Mouse (Mus musculus) cerebellum, adult 18-20 months (tissue): ENCODE measurements around the gene Epsti1.
A peak's percentile ranks its signal among the peaks of the same experiment; 100 is the strongest.

Experiments used
- DNase-seq, 2 experiments: peaks; one replicate each; pipeline ENCODE4 v3.0.0; 2021

Gene Epsti1

GRCm38 (mm10) chr14:77923076-77923865 is 19.2 kb downstream of the Epsti1 start:
- DNase-seq = no peak

GRCm38 (mm10) chr14:77925414-77925813 is 21.4 kb downstream of the Epsti1 start:
- no peak for DNase-seq

- peak; percentile 32 to 34 for DNase-seq
Observed at GRCm38 (mm10) chr14:77926718-77927117, 22.7 kb downstream of the Epsti1 start.

- peak; percentile 70 to 73 for DNase-seq
Observed at GRCm38 (mm10) chr14:77928021-77928420, 24.0 kb downstream of the Epsti1 start.

GRCm38 (mm10) chr14:77928653-77929052 is 24.6 kb downstream of the Epsti1 start:
- no peak for DNase-seq

- no peak for DNase-seq
Observed at GRCm38 (mm10) chr14:77929139-77929678, 25.2 kb downstream of the Epsti1 start.

- DNase-seq = no peak
Observed at GRCm38 (mm10) chr14:77932150-77933047, 28.4 kb downstream of the Epsti1 start.

GRCm38 (mm10) chr14:77933243-77933642 is 29.2 kb downstream of the Epsti1 start:
- no peak for DNase-seq

GRCm38 (mm10) chr14:77934431-77934830 is 30.4 kb downstream of the Epsti1 start:
- DNase-seq = no peak

GRCm38 (mm10) chr14:77941105-77941504 is 37.1 kb downstream of the Epsti1 start:
- DNase-seq = no peak

- DNase-seq = no peak
Observed at GRCm38 (mm10) chr14:77942235-77942634, 38.2 kb downstream of the Epsti1 start.

- DNase-seq = no peak
Observed at GRCm38 (mm10) chr14:77942793-77943558, 38.9 kb downstream of the Epsti1 start.

- DNase-seq = no peak
Observed at GRCm38 (mm10) chr14:77961741-77962140, 57.7 kb downstream of the Epsti1 start.

GRCm38 (mm10) chr14:77963525-77963924 is 59.5 kb downstream of the Epsti1 start:
- DNase-seq = no peak

- no peak for DNase-seq
Observed at GRCm38 (mm10) chr14:77971355-77971754, 67.3 kb downstream of the Epsti1 start.

GRCm38 (mm10) chr14:77974221-77974620 is 70.2 kb downstream of the Epsti1 start:
- DNase-seq = no peak

GRCm38 (mm10) chr14:77975702-77976101 is 71.7 kb downstream of the Epsti1 start:
- no peak for DNase-seq

GRCm38 (mm10) chr14:77981516-77981915 is 77.5 kb downstream of the Epsti1 start:
- no peak for DNase-seq

- no peak for DNase-seq
Observed at GRCm38 (mm10) chr14:77997731-77998130, 93.7 kb downstream of the Epsti1 start.

GRCm38 (mm10) chr14:78004486-78004885 is 100.4 kb downstream of the Epsti1 start:
- no peak for DNase-seq

GRCm38 (mm10) chr14:78008019-78008418 is 104.0 kb downstream of the Epsti1 start:
- no peak for DNase-seq

- no peak for DNase-seq
Observed at GRCm38 (mm10) chr14:78011808-78012207, 107.8 kb downstream of the Epsti1 start.
